Mouse (Mus musculus): ENCODE measurements at regions not wholly inside any gene's neighbourhood (a gene's known extent, or its start where the extent isn't known, plus 50 kb on each side); places are given as distances from the start of the nearest gene placed in this dataset.

DNA sequence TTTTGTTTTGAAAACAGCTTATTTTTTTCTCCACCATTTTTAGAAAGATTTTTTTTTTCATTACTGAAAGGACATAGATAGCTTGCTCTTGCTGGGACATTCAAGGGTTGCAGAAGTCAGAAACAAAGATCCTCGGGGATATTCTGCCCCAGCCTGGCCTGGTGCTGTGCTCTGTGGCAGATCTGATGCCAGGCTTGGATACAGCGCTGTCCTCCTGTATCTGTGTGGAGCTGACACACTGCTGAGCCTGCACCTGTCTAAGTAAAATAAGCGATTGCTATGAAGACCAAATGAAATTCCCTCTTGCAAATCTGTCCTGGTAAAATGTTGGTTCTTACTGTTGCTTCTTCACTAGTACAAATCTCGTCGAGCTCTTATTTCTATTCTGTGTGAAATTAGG is 226.4 kb upstream of the 1700012A03Rik start:
- no peak for TF ChIP-seq CTCF (conservative IDR thresholded peaks at IDR 0.05; ENCODE audit: insufficient read depth, insufficient read length, low read depth, low read length)
- TF ChIP-seq POLR2A (IDR thresholded peaks at IDR 0.05; ENCODE audit: low read depth, low read length): no peak

Data from kidney, adult 2 months (tissue).